Mouse (Mus musculus): ENCODE measurements around the gene D130052B06Rik. TPM values are rescaled to one million over a fixed set of nuclear protein-coding genes. Genes with fewer than 3 reads are reported as not detected.

Gene D130052B06Rik
- polyA plus RNA-seq, 1 experiment from 2014 or later, result 0.07 TPM

Other genes with a start within 250 kb of the D130052B06Rik start
- gene Ranbp17, start 85.6 kb upstream of the D130052B06Rik start, polyA plus RNA-seq (2016; fragmentation: Nextera tagmentation; extraction: Ambion mirVana), result 11.5 and 13.4 TPM in 2 replicates
- gene Gabrp, start 20.3 kb upstream of the D130052B06Rik start, polyA plus RNA-seq (2016; fragmentation: Nextera tagmentation; extraction: Ambion mirVana), result 0.72 and 5.2 TPM in 2 replicates